Mouse (Mus musculus): ENCODE results near the gene Rgs12.

- TF ChIP-seq E2F4 (IDR thresholded peaks at IDR 0.05; ENCODE audit: insufficient read depth): no peak
- no peak for TF ChIP-seq POLR2A (IDR thresholded peaks at IDR 0.05; ENCODE audit: insufficient read length, low read depth)
- no peak for TF ChIP-seq REST (IDR thresholded peaks at IDR 0.05; ENCODE audit: insufficient read depth, insufficient read length)
Observed at GRCm38 (mm10) chr5:35042431-35043109, 93.3 kb downstream of the Rgs12 start.

Measured in myocyte (in vitro differentiated cells).